Comparison of ENCODE assay signal across 7 mouse cellular contexts in the genomic region with DNA sequence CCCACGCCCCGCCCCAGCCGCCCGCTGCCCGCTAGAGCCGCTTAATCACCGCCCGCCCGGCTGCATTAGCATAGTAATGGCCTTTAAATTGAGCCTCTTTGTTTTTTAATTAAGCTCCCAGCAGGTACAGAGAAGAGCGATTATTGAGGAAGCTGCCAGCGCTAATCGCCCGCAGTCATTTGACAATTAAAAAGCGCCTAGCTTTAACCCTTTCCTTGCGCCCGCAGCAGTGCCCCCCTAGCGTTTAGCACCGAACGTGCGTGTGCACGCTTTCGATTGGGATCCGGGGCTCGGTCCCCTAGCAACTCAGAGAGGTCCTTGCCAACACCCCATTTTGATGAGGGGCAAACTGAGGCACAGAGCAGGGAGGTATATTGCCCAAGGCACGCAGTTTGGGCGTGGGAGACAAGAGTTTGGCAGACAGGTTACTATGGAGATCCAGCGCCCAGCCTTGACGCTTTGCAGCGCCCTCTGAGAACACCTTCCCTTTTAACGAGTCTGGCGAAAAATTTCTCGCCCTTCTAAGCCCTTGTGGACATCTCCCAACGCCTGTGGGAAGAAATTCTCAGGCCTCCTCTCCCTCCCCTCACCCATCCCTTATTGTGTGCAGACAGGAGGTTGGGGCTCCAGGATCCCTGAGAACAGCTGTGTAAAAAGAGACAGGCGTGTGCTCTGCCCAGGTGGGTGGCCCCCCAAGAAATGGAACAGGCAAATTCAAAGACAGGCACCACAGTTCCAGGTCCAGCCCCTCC. TPM values are rescaled to one million over a fixed set of nuclear protein-coding genes. Genes with fewer than 3 reads are reported as not detected.
DNase-seq lines count a peak whose midpoint lies in the region; ATAC-seq and TF ChIP-seq lines count a peak whose summit lies in the region.

No protein-coding gene starts in this region.

- peak overlapping the region; percentile 7; the same call in 1 of the 2 replicates for H3K9ac ChIP-seq in liver, embryonic 11.5 days (ENCODE audit: low read depth, low read length)
- H3K9ac ChIP-seq in neural tube, embryonic 14.5 days (replicated peaks; ENCODE audit: low read depth, low read length): no peak overlapping the region; the same call in 1 of the 2 replicates

- peaks cover 14% of the 10 kb centered on the region for H3K4me1 ChIP-seq in liver, embryonic 11.5 days (replicated peaks; ENCODE audit: control insufficient read depth, insufficient read depth, low read length)
- peaks cover 68% of the 10 kb centered on the region for H3K4me1 ChIP-seq in forebrain, embryonic 10.5 days
- H3K4me1 ChIP-seq in neural tube, embryonic 14.5 days (ENCODE audit: control insufficient read depth, insufficient read depth, low read length): peaks cover 52% of the 10 kb centered on the region

- DNase-seq in liver, embryonic 11.5 days (ENCODE audit: low spot score): no peak
- no peak for DNase-seq in liver
- DNase-seq in forebrain, embryonic 10.5 days (ENCODE audit: extremely low spot score, low spot score): peak; percentile 48
- peak in 1 of 2 experiments; percentile 29 for DNase-seq in left cerebral cortex, adult 2 months (ENCODE audit: extremely low spot score in 1 of 2, low spot score in 2 of 2)
- DNase-seq in adrenal gland, postnatal 4 days (ENCODE audit: low spot score in 2 of 2): no peak
- DNase-seq in cerebellum, adult 11 months: no peak

- peak; percentile 11; the same call in 1 of the 2 replicates for TF ChIP-seq CTCF in left cerebral cortex, adult 2 months (IDR thresholded peaks at IDR 0.05)

- H3K4me2 ChIP-seq in liver, embryonic 11.5 days: peak overlapping the region; percentile 58
- peak overlapping the region; percentile 35 for H3K4me2 ChIP-seq in neural tube, embryonic 14.5 days (ENCODE audit: low read depth, low read length)

- H3K27me3 ChIP-seq in liver, embryonic 11.5 days (replicated peaks; ENCODE audit: control insufficient read depth, insufficient read depth, low read length): peaks cover 80% of the 10 kb centered on the region
- peaks cover 100% of the 10 kb centered on the region for H3K27me3 ChIP-seq in forebrain, embryonic 10.5 days (ENCODE audit: poor library complexity, severe bottlenecking)
- peaks cover 19% of the 10 kb centered on the region for H3K27me3 ChIP-seq in neural tube, embryonic 14.5 days (ENCODE audit: control insufficient read depth, insufficient read depth, low read length)

- no peaks in the 10 kb centered on the region for H3K9me3 ChIP-seq in liver, embryonic 11.5 days (ENCODE audit: control insufficient read depth, low read length)
- no peaks in the 10 kb centered on the region for H3K9me3 ChIP-seq in forebrain, embryonic 10.5 days
- H3K9me3 ChIP-seq in neural tube, embryonic 14.5 days (ENCODE audit: control insufficient read depth, low read length): no peaks in the 10 kb centered on the region

- ATAC-seq in liver, embryonic 11.5 days (replicated peaks; ENCODE audit: low FRiP score): no peak
- ATAC-seq in neural tube, embryonic 14.5 days (ENCODE audit: low read depth): peak; percentile 62

- WGBS in liver, embryonic 11.5 days: 2% methylated on average over 34 of the region's 34 CpGs
- WGBS in forebrain, embryonic 10.5 days: under 1% methylated on average over 34 of the region's 34 CpGs
- under 1% methylated on average over 34 of the region's 34 CpGs for WGBS in neural tube, embryonic 14.5 days

- H3K36me3 ChIP-seq in liver, embryonic 11.5 days (ENCODE audit: control insufficient read depth, insufficient read depth, low read length): no peaks in the 10 kb centered on the region
- no peaks in the 10 kb centered on the region for H3K36me3 ChIP-seq in forebrain, embryonic 10.5 days (replicated peaks)
- no peaks in the 10 kb centered on the region for H3K36me3 ChIP-seq in neural tube, embryonic 14.5 days (ENCODE audit: control insufficient read depth, insufficient read depth, low read length)

- intact Hi-C loops in left cerebral cortex, adult 2 months (cut with DNase I): no loop called here

- peak overlapping the region; percentile 22 for H3K4me3 ChIP-seq in liver, embryonic 11.5 days (ENCODE audit: low read depth, low read length)
- H3K4me3 ChIP-seq in forebrain, embryonic 10.5 days: peak overlapping the region; percentile 39
- peak overlapping the region; percentile 43 for H3K4me3 ChIP-seq in left cerebral cortex, adult 2 months
- peak overlapping the region; percentile 4; the same call in 1 of the 2 replicates for H3K4me3 ChIP-seq in neural tube, embryonic 14.5 days (ENCODE audit: low read depth, low read length)

- H3K27ac ChIP-seq in liver, embryonic 11.5 days (ENCODE audit: low read depth, low read length): peak overlapping the region; percentile 21; the same call in 1 of the 2 replicates
- H3K27ac ChIP-seq in forebrain, embryonic 10.5 days: no peak overlapping the region
- H3K27ac ChIP-seq in left cerebral cortex, adult 2 months: no peak overlapping the region
- H3K27ac ChIP-seq in neural tube, embryonic 14.5 days (ENCODE audit: low read depth, low read length): peak overlapping the region; percentile 87

RNA-seq across cellular contexts. Expression of gene Lmx1b, which starts 59.4 kb away (rescaled TPM):
- 0.14 TPM in 1 of 2 replicates, not detected in the other for polyA plus RNA-seq in liver, embryonic 11.5 days (2014; fragmentation: Nextera tagmentation; extraction: Ambion mirVana)
- 1.3 and 1.5 TPM in 2 replicates for polyA plus RNA-seq in forebrain, embryonic 10.5 days (2016; fragmentation: Nextera tagmentation; extraction: Ambion mirVana)
- total RNA-seq in left cerebral cortex, adult 2 months (2021): under 1 TPM in 1 of 2 experiments, not detected in 1; 0.07 TPM
- 13.1 and 16.3 TPM in 2 replicates for polyA plus RNA-seq in neural tube, embryonic 14.5 days (2014; fragmentation: Nextera tagmentation; extraction: Ambion mirVana)
- total RNA-seq in adrenal gland, postnatal 4 days (2021): 1 to 10 TPM in 1 of 2 experiments, not detected in 1; 1.5 TPM

Comparison
In these comparisons a context has a peak if more than half of its experiments do, and no peak if none do; other contexts are left out.
1. H3K27ac ChIP-seq: peak in liver, embryonic 11.5 days (single experiment) and neural tube, embryonic 14.5 days (single experiment); none in forebrain, embryonic 10.5 days (single experiment) and left cerebral cortex, adult 2 months (single experiment).
2. Peak in every context shown above with its lines, with median percentiles within 50 percentile points of each other: H3K4me3 ChIP-seq.